Mouse (Mus musculus) kidney, postnatal 25 days (tissue): ENCODE measurements around the gene Kpna2.
"Not testable (repeated sequence)": the region's sequence is repeated elsewhere in the genome, so short reads cannot be mapped to it uniquely, and the experiment has no call there.

Experiments
- DNase-seq, 2 experiments: peaks; one replicate each; pipeline ENCODE4 v3.0.0; 2021; ENCODE audit warnings: mixed read lengths in 2 of 2

Gene Kpna2

GRCm38 (mm10) chr11:107017339-107017886, 18.1 kb upstream of the Kpna2 start:
- DNase-seq, result no peak

- DNase-seq, result peak; percentile 50 to 65
These were observed 17.6 kb upstream of the Kpna2 start for GRCm38 (mm10) chr11:107016893-107017292.

GRCm38 (mm10) chr11:107015535-107016187, 16.3 kb upstream of the Kpna2 start:
- DNase-seq, result peak in 1 of 2 experiments; percentile 21

- peak; percentile 25 to 46 for DNase-seq
These were observed 15.4 kb upstream of the Kpna2 start for GRCm38 (mm10) chr11:107014597-107015309.

- DNase-seq, result no peak
These were observed 14.8 kb upstream of the Kpna2 start for GRCm38 (mm10) chr11:107014020-107014585.

- DNase-seq, result peak; percentile 97
These were observed 13.1 kb upstream of the Kpna2 start for GRCm38 (mm10) chr11:107012324-107013017.

GRCm38 (mm10) chr11:107011669-107012323, 12.5 kb upstream of the Kpna2 start:
- DNase-seq, result no peak

GRCm38 (mm10) chr11:107011171-107011570, 11.8 kb upstream of the Kpna2 start:
- no peak for DNase-seq

- no peak for DNase-seq
These were observed 11.1 kb upstream of the Kpna2 start for GRCm38 (mm10) chr11:107010447-107010846.

GRCm38 (mm10) chr11:107005538-107005937, 6.2 kb upstream of the Kpna2 start:
- peak in 1 of 2 experiments; percentile 31 for DNase-seq

GRCm38 (mm10) chr11:107001760-107002675, 2.7 kb upstream of the Kpna2 start:
- DNase-seq, result peak; percentile 43 to 61

GRCm38 (mm10) chr11:106999949-107000513, 690 bp upstream of the Kpna2 start:
- DNase-seq, result no peak

- no peak for DNase-seq
These were observed 640 bp downstream of the Kpna2 start for GRCm38 (mm10) chr11:106998651-106999150.

GRCm38 (mm10) chr11:106997976-106998375, 1.4 kb downstream of the Kpna2 start:
- no peak for DNase-seq

GRCm38 (mm10) chr11:106996492-106996891, 2.8 kb downstream of the Kpna2 start:
- not testable (repeated sequence) for DNase-seq

GRCm38 (mm10) chr11:106994246-106995085, 4.9 kb downstream of the Kpna2 start:
- DNase-seq, result no peak

GRCm38 (mm10) chr11:106987384-106987783, 12.0 kb downstream of the Kpna2 start:
- no peak for DNase-seq

GRCm38 (mm10) chr11:106985979-106986604, 13.2 kb downstream of the Kpna2 start:
- DNase-seq, result not testable (repeated sequence)

- DNase-seq, result no peak
These were observed 17.0 kb downstream of the Kpna2 start for GRCm38 (mm10) chr11:106982351-106982750.
